Mouse (Mus musculus): Measurements from ENCODE around the gene Mbd3l2.
"Not testable (repeated sequence)": the region's sequence is repeated elsewhere in the genome, so short reads cannot be mapped to it uniquely, and the experiment has no call there.

- not testable (repeated sequence) for TF ChIP-seq CHD2 (IDR thresholded peaks at IDR 0.05; ENCODE audit: low read depth, low read length); MAFK (IDR thresholded peaks at IDR 0.05; ENCODE audit: insufficient read depth, low read depth, low read length); ZNF384 (IDR thresholded peaks at IDR 0.05; ENCODE audit: low read depth, low read length); HCFC1 (IDR thresholded peaks at IDR 0.05; ENCODE audit: borderline replicate concordance, insufficient read depth, low read length)
These were observed 27.6 kb upstream of the Mbd3l2 start, which contains the start of gene Naalad2 for GRCm38 (mm10) chr9:18402895-18403294.

Data from ES-E14 (cell line).